Mouse (Mus musculus) heart, embryonic 15.5 days (tissue): ENCODE results near the gene 1810009A15Rik. TPM values are rescaled to one million over a fixed set of nuclear protein-coding genes. Genes with fewer than 3 reads are reported as not detected.
"Not testable (repeated sequence)": the region's sequence is repeated elsewhere in the genome, so short reads cannot be mapped to it uniquely, and the experiment has no call there.

Experiments used
- ATAC-seq: fragments of 200-750 bp; cut with Nextera tagmentation; replicated peaks from 2 replicates; pipeline ENCODE4 v1.8.0; 2017; ENCODE audit warnings: low read depth, moderate TSS enrichment; ENCODE audit not compliant: insufficient number of reproducible peaks, insufficient read depth, low FRiP score
- H3K27ac ChIP-seq: fragments of 300-500 bp; sonication (generic); 2 replicates; pipeline ENCODE4 v1.5.1; 2015; ENCODE audit warnings: mild to moderate bottlenecking, inconsistent platforms
- H3K27me3 ChIP-seq: fragments of 300-500 bp; sonication (generic); 2 replicates; pipeline ENCODE4 v1.6.1; 2015; ENCODE audit warnings: inconsistent platforms
- H3K36me3 ChIP-seq: fragments of 300-500 bp; sonication (generic); 2 replicates; pipeline ENCODE4 v1.6.1; 2015; ENCODE audit warnings: mild to moderate bottlenecking, inconsistent platforms
- H3K4me1 ChIP-seq: fragments of 300-500 bp; sonication (generic); replicated peaks from 2 replicates; pipeline ENCODE4 v1.6.1; 2015; ENCODE audit warnings: inconsistent platforms
- H3K4me2 ChIP-seq: fragments of 300-500 bp; sonication (generic); 2 replicates; pipeline ENCODE4 v1.6.1; 2015; ENCODE audit warnings: inconsistent platforms, mild to moderate bottlenecking, moderate library complexity
- H3K4me3 ChIP-seq: fragments of 300-500 bp; sonication (generic); 2 replicates; pipeline ENCODE4 v1.5.1; 2015; ENCODE audit warnings: mild to moderate bottlenecking, inconsistent platforms
- H3K9ac ChIP-seq: fragments of 300-500 bp; sonication (generic); 2 replicates; pipeline ENCODE4 v1.6.1; 2015; ENCODE audit warnings: mild to moderate bottlenecking, inconsistent platforms
- H3K9me3 ChIP-seq: fragments of 300-500 bp; sonication (generic); replicated peaks from 2 replicates; pipeline ENCODE4 v1.6.1; 2016; ENCODE audit warnings: inconsistent platforms
- WGBS: fragments of 180-500 bp; shearing (Covaris S2); methylation state at CpG from one replicate; pipeline ENCODE4 v1.1.7; 2015; ENCODE audit warnings: mixed read lengths; 5-methylcytosine and 5-hydroxymethylcytosine counted together
- polyA plus RNA-seq: library from polyadenylated mRNA; unstranded; fragments of >200 nt; fragmentation: Nextera tagmentation; extraction: Ambion mirVana; gene quantifications from 2 replicates; pipeline ENCODE4 v1.2.1, GENCODE M21; 2015

The 1810009A15Rik gene
- polyA plus RNA-seq, 1 experiment from 2014 or later = 44.7 TPM

DNA sequence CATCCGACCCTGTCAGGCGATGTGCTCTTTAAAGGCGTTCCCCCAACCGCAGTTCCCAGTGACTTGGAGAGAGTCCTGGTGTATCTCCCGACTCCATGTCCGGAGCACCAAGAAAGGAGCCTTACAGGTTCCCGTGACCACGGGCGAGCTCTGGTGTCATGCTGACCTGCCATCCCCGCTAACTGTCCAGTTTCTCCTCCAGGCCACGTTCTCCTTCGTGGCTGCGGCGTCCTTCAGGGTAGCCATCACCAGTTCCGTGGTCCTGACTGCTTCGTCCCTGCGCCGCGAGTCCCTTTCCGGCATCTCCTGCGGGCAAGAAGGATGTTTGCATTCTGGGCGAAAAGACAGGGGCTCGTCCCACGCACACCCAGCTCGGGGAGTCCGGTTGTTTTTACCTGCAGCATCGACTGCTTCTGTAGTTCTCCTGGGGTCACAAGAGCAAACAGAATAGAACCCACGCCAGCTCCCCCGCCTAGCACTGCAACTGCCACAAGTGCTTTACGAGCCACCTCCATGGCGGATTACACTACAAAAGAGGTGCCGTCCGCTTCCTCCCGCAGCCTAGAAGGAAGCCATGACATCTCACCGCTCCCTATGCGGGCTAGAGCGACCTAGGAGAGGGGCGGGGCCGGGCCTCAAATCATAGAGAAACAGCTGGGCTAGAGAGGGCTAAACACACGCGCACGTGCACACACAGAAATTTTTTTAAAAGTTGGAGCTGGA lies 8.2 kb upstream of the 1810009A15Rik start, which contains the start of gene Uqcc3:
Gene Uqcc3 (minus strand): TSS at position 613 of the 723 bp plus-strand sequence.
- H3K36me3 ChIP-seq = peaks cover 17% of the 10 kb centered on the region
- H3K9ac ChIP-seq = peak within 1 kb of the TSS; percentile 75
- H3K27ac ChIP-seq = peak within 1 kb of the TSS; percentile 89
- H3K4me1 ChIP-seq = peaks cover 15% of the 10 kb centered on the region
- peak; percentile 94 for ATAC-seq
- under 1% methylated on average over 42 of the region's 42 CpGs for WGBS
- no peaks in the 10 kb centered on the region for H3K27me3 ChIP-seq
- H3K4me3 ChIP-seq = peak within 1 kb of the TSS; percentile 79
- no peaks in the 10 kb centered on the region for H3K9me3 ChIP-seq
- H3K4me2 ChIP-seq = peak within 1 kb of the TSS; percentile 84

DNA sequence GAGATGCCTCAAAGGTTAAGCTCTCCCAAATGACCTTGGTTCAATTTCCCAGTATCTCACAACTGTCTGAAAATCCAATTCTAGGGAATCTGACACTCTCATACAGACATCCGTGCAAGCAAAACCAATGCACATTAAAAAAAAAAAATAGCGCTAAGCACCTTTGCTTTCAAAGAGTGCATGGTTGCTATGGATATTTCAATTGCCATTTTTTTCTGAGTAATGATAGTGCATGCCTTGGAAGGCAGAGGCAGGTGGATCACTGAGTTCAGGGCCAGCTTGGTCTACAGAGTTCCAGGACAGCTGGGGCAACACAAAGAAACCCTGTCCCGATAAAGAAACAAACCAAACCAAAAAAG lies 7.6 kb upstream of the 1810009A15Rik start:
- Histone ChIP-seq H3K4me1 (peaks cover 15% of the 10 kb centered on the region), H3K36me3 (peaks cover 11% of the 10 kb centered on the region; the same call in 1 of the 2 replicates), H3K27me3 (no peaks in the 10 kb centered on the region), H3K4me3 (peak overlapping the region; percentile 79), H3K9me3 (no peaks in the 10 kb centered on the region), H3K4me2 (peak overlapping the region; percentile 84), H3K9ac (peak overlapping the region; percentile 75), H3K27ac (peak overlapping the region; percentile 89)
- no peak for ATAC-seq
- WGBS = 9% methylated on average over 3 of the region's 3 CpGs

DNA sequence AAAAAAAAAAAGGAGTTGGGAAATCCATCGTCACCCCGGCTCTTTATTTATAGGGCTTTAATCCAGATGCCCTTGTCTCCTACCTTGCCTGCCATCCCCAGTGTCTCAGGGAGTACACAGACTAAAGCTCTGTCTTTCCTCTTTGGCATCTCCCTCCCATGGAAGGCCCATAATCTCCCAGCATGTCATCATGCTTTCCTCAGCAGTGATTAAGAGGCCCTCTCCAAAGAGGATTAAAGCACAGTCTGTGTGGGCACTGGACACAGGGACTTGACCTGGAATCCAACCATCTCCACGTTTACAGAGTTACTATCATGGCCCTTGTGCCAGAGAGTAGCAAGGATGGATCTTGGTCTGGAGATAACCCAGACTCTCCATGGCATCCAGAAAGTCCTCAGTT lies 5.0 kb upstream of the 1810009A15Rik start, which contains the start of the genes Lbhd1 and Gm49403:
Gene Lbhd1 (plus strand): TSS at position 117 of the 400 bp plus-strand sequence.
Gene Gm49403 (plus strand): TSS at position 315 of the 400 bp plus-strand sequence.
- Histone ChIP-seq H3K4me2 (no peak within 1 kb of the TSS), H3K9me3 (no peaks in the 10 kb centered on the region), H3K27ac (no peak within 1 kb of the TSS), H3K4me3 (no peak within 1 kb of the TSS), H3K9ac (no peak within 1 kb of the TSS), H3K36me3 (no peaks in the 10 kb centered on the region), H3K4me1 (peaks cover 22% of the 10 kb centered on the region), H3K27me3 (no peaks in the 10 kb centered on the region)
- 61% methylated on average over 3 of the region's 3 CpGs for WGBS
- ATAC-seq = no peak

DNA sequence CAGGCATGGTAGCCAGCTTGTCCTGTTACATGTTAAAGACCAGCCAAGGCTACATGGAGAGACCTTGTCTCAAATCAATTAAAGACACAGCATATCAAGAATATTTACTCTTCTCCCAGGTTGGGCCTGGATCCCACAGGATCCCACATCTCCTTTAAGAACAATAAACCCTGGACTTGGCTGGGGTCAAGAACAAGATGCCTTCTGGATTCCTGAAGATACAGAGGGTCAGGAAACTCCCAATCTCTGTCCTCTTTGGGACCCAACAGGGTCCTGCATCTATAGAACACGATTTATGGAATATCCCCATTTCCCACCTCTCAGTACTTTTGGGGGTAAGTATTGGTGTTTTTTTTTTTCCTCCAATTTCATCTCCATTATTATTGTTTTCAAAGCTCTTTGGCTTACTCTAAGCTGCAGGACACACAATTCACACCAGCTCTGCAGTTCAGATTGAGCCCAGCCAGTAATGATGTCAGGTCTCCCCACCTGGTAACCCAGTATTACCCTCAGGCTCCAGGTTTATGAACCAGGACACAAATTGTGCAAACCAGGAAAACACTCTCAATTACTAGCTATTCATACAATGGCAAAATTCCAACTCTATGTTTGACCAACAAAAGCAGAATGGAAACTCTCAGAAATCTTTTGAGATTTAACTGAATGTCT lies 1.6 kb upstream of the 1810009A15Rik start:
- Histone ChIP-seq H3K27me3 (no peaks in the 10 kb centered on the region), H3K4me1 (peaks cover 7% of the 10 kb centered on the region), H3K9ac (no peak overlapping the region; the same call in 1 of the 2 replicates), H3K27ac (no peak overlapping the region), H3K4me3 (no peak overlapping the region), H3K36me3 (peaks cover 9% of the 10 kb centered on the region; the same call in 1 of the 2 replicates), H3K4me2 (no peak overlapping the region), H3K9me3 (no peaks in the 10 kb centered on the region)
- 45% methylated on average over 1 of the region's 1 CpGs for WGBS
- ATAC-seq = no peak

DNA sequence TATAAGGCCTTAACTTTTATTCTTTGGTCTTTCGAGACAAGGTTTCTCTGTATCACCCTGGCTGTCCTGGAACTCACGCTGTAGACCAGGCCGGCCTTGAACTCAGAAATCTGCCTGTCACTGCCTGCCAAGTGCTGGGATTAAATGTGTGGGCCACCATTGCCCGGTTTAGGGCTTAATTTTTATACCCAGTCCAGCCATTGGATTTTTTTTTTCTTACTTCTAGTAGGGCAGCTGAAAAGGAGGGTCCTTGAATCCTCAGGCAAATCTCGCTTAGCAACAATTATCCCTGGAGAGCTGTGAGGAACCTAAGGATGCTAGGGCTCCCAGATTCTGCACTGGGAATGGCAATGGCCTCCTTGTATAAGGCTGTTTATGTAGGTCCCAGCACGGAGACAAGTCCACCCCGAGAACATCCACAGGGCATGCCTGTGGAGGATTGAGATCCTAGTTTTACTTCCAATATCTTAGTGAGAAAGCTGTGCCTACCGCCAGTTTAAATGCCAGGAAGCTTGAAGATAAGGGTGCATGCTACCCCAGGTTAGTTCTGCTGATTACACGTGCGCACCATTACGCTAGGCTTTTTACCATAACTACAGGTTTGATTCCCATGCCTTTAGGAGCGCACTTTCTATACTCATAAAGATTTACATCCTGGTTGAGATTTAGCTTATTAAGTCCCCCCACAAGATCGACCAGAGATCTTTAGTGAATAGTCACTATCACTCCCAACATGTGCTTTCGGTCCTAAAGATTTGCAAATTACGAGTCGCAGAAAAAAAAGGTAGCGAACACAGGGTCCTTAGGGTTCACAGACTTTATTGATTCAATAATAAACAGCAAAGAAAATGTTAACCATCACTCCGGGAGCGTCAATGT lies 829 bp upstream of the 1810009A15Rik start:
- no peak for ATAC-seq
- H3K4me2 ChIP-seq = peak overlapping the region; percentile 81
- no peaks in the 10 kb centered on the region for H3K9me3 ChIP-seq
- peaks cover 9% of the 10 kb centered on the region; the same call in 1 of the 2 replicates for H3K36me3 ChIP-seq
- WGBS = 16% methylated on average over 19 of the region's 19 CpGs
- no peaks in the 10 kb centered on the region for H3K27me3 ChIP-seq
- H3K27ac ChIP-seq = peak overlapping the region; percentile 86
- H3K4me1 ChIP-seq = peaks cover 7% of the 10 kb centered on the region
- peak overlapping the region; percentile 86 for H3K9ac ChIP-seq
- H3K4me3 ChIP-seq = peak overlapping the region; percentile 84

DNA sequence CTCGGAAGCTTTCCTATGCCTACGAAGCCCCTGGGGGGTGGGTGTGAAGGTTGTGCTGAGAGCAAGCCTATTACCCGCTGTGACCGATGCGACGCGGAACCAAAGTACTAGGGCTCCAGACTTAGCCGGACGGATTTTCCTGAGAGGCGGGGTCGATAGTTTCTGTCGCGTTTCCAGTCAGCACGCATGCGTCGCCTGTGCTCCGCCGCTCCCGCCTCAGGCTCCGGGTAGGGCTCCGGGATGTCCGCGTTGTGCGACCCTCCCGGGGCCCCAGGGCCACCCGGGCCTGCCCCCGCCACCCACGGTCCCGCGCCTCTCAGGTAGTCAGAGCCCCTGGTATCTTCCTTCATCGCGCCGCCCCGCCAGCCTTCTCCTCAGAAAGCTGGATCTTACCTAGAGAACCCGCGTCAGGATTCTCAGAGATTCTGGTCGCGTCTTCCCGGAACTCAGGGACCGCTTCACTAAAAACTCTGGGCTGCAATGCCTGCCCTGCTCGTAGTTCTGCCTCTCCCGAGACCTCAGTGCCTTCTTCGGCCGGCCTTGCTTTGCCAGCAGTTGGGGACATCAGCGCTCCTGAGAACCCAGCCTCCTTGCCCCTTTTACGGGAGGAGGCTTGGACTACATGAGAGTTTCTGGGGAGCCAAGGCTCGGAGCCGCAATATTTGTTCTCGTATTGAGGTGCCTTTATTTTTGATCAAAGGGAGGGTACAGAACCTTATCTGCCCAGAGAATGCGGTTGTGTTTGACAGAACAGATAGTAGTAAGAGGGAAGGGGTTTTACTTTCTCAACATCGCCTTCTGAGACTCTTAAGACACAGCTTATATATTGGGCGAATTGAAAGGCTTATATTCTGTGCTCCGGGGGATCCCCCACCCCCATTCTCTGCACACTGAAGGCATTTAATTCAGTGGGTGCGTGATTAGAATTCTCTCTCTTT lies 4.4 kb downstream of the 1810009A15Rik start, which contains the start of gene Ints5:
Gene Ints5 (plus strand): TSS at position 177 of the 938 bp plus-strand sequence.
- Histone ChIP-seq H3K9ac (peak within 1 kb of the TSS; percentile 92), H3K4me1 (peaks cover 26% of the 10 kb centered on the region), H3K9me3 (no peaks in the 10 kb centered on the region), H3K4me3 (peak within 1 kb of the TSS; percentile 90), H3K27ac (peak within 1 kb of the TSS; percentile 85), H3K4me2 (peak within 1 kb of the TSS; percentile 90), H3K27me3 (no peaks in the 10 kb centered on the region), H3K36me3 (peaks cover 27% of the 10 kb centered on the region)
- 2% methylated on average over 54 of the region's 54 CpGs for WGBS
- peak; percentile 27 for ATAC-seq

DNA sequence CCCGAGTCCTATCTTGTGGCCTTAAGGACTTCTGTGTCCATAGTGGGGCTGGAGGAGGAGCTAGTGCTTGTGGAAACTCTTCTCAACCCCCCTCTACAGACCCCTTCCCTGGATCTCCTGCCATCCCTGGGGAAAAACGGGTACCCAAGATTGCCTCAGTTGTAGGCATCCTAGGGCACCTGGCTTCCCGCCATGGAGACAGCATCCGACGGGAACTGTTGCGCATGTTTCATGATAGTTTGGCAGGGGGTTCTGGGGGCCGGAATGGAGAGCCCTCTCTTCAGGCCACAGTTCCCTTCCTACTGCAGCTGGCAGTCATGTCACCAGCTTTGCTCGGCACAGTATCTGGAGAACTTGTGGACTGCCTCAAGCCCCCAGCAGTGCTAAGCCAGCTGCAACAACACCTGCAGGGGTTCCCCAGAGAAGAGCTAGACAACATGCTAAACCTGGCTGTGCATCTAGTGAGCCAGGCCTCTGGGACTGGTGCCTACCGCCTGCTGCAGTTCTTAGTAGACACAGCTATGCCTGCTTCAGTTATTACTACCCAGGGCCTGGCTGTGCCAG lies 6.8 kb downstream of the 1810009A15Rik start:
- Histone ChIP-seq H3K36me3 (peaks cover 25% of the 10 kb centered on the region), H3K4me2 (no peak overlapping the region), H3K9ac (no peak overlapping the region; the same call in 1 of the 2 replicates), H3K4me1 (peaks cover 37% of the 10 kb centered on the region), H3K9me3 (no peaks in the 10 kb centered on the region), H3K27ac (no peak overlapping the region), H3K27me3 (no peaks in the 10 kb centered on the region), H3K4me3 (no peak overlapping the region)
- WGBS = 91% methylated on average over 9 of the region's 9 CpGs
- no peak for ATAC-seq

DNA sequence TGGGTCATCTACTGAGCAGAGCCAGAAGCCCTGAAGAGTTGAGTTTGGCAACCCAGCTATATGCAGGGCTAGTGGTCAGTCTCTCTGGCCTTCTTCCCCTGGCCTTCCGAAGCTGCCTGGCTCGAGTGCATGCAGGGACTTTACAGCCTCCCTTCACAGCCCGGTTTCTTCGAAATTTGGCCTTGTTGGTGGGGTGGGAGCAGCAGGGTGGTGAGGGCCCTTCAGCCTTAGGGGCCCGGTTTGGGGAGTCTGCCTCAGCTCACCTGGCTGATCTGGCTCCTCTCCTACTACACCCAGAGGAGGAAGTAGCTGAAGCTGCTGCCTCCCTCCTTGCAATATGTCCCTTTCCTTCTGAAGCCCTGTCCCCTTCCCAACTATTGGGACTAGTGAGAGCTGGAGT lies 7.6 kb downstream of the 1810009A15Rik start:
- WGBS = 81% methylated on average over 5 of the region's 5 CpGs
- not testable (repeated sequence) for ATAC-seq, H3K27me3 ChIP-seq, H3K9ac ChIP-seq, H3K27ac ChIP-seq, H3K4me2 ChIP-seq, H3K9me3 ChIP-seq, H3K4me3 ChIP-seq
- peaks cover 18% of the 10 kb centered on the region for H3K36me3 ChIP-seq
- H3K4me1 ChIP-seq = peaks cover 37% of the 10 kb centered on the region

DNA sequence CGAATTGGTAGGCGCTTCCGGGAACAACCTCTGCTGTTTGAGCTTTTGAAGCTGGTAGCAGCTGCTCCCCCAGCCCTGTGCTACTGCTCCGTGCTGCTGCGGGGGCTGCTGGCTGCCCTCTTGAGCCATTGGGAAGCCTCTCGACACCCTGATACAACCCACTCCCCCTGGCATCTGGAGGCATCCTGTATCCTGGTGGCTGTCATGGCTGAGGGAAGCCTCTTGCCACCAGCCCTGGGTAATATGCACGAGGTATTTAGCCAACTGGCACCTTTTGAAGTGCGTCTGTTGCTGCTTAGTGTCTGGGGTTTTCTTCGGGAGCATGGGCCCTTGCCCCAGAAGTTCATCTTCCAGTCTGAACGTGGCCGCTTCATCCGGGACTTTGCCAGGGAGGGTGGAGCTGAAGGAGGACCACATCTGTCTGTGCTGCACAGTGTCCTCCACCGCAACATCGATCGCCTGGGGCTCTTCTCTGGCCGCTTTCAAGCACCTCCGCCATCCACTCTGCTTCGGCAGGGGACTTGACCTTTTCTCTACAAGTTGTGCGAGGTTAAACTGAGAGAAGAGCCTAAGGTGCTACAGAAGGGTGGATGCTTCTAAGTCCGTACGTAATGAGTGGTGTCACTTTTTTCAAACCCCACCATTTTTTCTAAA lies 8.7 kb downstream of the 1810009A15Rik start:
- H3K4me2 ChIP-seq = peak overlapping the region; percentile 76
- peaks cover 37% of the 10 kb centered on the region for H3K4me1 ChIP-seq
- peak; percentile 28 for ATAC-seq
- peak overlapping the region; percentile 88 for H3K4me3 ChIP-seq
- not testable (repeated sequence) for H3K27me3 ChIP-seq, H3K9me3 ChIP-seq
- H3K9ac ChIP-seq = peak overlapping the region; percentile 54
- H3K27ac ChIP-seq = peak overlapping the region; percentile 83
- 23% methylated on average over 21 of the region's 21 CpGs for WGBS
- H3K36me3 ChIP-seq = peaks cover 23% of the 10 kb centered on the region
